In genomic region chr7:13032541-13032940, GRCm38 (mm10) we compare ENCODE assay signal across 21 mouse cellular contexts. TPM values are rescaled to one million over a fixed set of nuclear protein-coding genes. Genes with fewer than 3 reads are reported as not detected.
DNase-seq lines count a peak whose midpoint lies in the region; ATAC-seq lines count a peak whose summit lies in the region.
"Had no signal": no experiment of that assay in that cellular context is flagged by ENCODE, and none has a peak within 500 bp of the region (broad histone marks: within the 10 kb centered on the region; RNA-seq: fewer than 3 reads in every experiment).

No protein-coding gene starts in this region.

- ATAC-seq in liver, embryonic 13.5 days (ENCODE audit: low read depth): no peak
- ATAC-seq in neural tube, embryonic 13.5 days (ENCODE audit: low read depth): no peak
- ATAC-seq: inflammation-experienced regulatory T-cells, adult 6 months; midbrain, embryonic 15.5 days had no signal

- peaks cover 48% of the 10 kb centered on the region for H3K4me1 ChIP-seq in liver, embryonic 13.5 days (replicated peaks)
- peaks cover 39% of the 10 kb centered on the region for H3K4me1 ChIP-seq in embryonic facial prominence, embryonic 10.5 days
- H3K4me1 ChIP-seq in neural tube, embryonic 13.5 days (replicated peaks): peaks cover 45% of the 10 kb centered on the region

- 0 out of 2 replicates have a peak overlapping the region, but pooled peaks have one; percentile 74 for H3K4me2 ChIP-seq in liver, embryonic 13.5 days
- H3K4me2 ChIP-seq in neural tube, embryonic 13.5 days: no peak overlapping the region
- H3K4me2 ChIP-seq: heart, embryonic 15.5 days had no signal

- intact Hi-C loops in heart, postnatal 10 days (cut with DNase I): no loop called here

- H3K27me3 ChIP-seq in liver, embryonic 13.5 days: no peaks in the 10 kb centered on the region
- H3K27me3 ChIP-seq in embryonic facial prominence, embryonic 10.5 days (replicated peaks; ENCODE audit: low read depth, poor library complexity, severe bottlenecking): no peaks in the 10 kb centered on the region
- no peaks in the 10 kb centered on the region for H3K27me3 ChIP-seq in neural tube, embryonic 13.5 days
- H3K27me3 ChIP-seq: heart, embryonic 15.5 days; lung, embryonic 15.5 days; megakaryocyte, embryonic 14.5 days; midbrain, embryonic 15.5 days had no signal

- H3K9me3 ChIP-seq in liver, embryonic 13.5 days (replicated peaks): no peaks in the 10 kb centered on the region
- H3K9me3 ChIP-seq in embryonic facial prominence, embryonic 10.5 days: no peaks in the 10 kb centered on the region
- no peaks in the 10 kb centered on the region for H3K9me3 ChIP-seq in neural tube, embryonic 13.5 days
- H3K9me3 ChIP-seq: G1E; heart, embryonic 15.5 days; lung, embryonic 15.5 days; megakaryocyte, embryonic 14.5 days; midbrain, embryonic 15.5 days had no signal

- peaks cover 77% of the 10 kb centered on the region for H3K36me3 ChIP-seq in liver, embryonic 13.5 days
- H3K36me3 ChIP-seq in embryonic facial prominence, embryonic 10.5 days (replicated peaks): peaks cover 80% of the 10 kb centered on the region
- peaks cover 79% of the 10 kb centered on the region for H3K36me3 ChIP-seq in neural tube, embryonic 13.5 days

- DNase-seq in heart, adult 11 months: peak; percentile 82
- DNase-seq in heart, postnatal 10 days: no peak
- DNase-seq in liver, embryonic 13.5 days: no peak
- no peak for DNase-seq in liver
- DNase-seq in embryonic facial prominence, embryonic 10.5 days (ENCODE audit: low spot score): no peak
- no peak for DNase-seq in ovary, adult 18-20 months (ENCODE audit: low spot score)
- DNase-seq: adrenal gland, adult 2 months; gastrocnemius, postnatal 36 days; heart, postnatal 4 days; kidney, adult 8-10 months; kidney, postnatal 10 days; lung, postnatal 36 days; thymus, postnatal 14 days had no signal

- H3K27ac ChIP-seq in liver, embryonic 13.5 days: no peak overlapping the region
- no peak overlapping the region for H3K27ac ChIP-seq in embryonic facial prominence, embryonic 10.5 days (replicated peaks)
- no peak overlapping the region for H3K27ac ChIP-seq in neural tube, embryonic 13.5 days (replicated peaks)
- H3K27ac ChIP-seq: heart, embryonic 15.5 days; liver, embryonic 14.5 days; lung, embryonic 15.5 days had no signal

- H3K4me3 ChIP-seq in liver, embryonic 13.5 days (replicated peaks): peak overlapping the region; percentile 17; the same call in 1 of the 2 replicates
- peak overlapping the region; percentile 84 for H3K4me3 ChIP-seq in embryonic facial prominence, embryonic 10.5 days
- H3K4me3 ChIP-seq in neural tube, embryonic 13.5 days: no peak overlapping the region
- H3K4me3 ChIP-seq: lung, embryonic 15.5 days; midbrain, embryonic 15.5 days had no signal

- 89% methylated on average over 7 of the region's 7 CpGs for WGBS in liver, embryonic 13.5 days (ENCODE audit: insufficient replicate concordance)
- 93% methylated on average over 7 of the region's 7 CpGs for WGBS in embryonic facial prominence, embryonic 10.5 days
- 93% methylated on average over 7 of the region's 7 CpGs for WGBS in neural tube, embryonic 13.5 days

- peak overlapping the region; percentile 88; the same call in 1 of the 2 replicates for H3K9ac ChIP-seq in liver, embryonic 13.5 days
- H3K9ac ChIP-seq in neural tube, embryonic 13.5 days: 0 out of 2 replicates have a peak overlapping the region, but pooled peaks have one; percentile 90
- H3K9ac ChIP-seq: heart, embryonic 15.5 days; liver, embryonic 14.5 days; lung, embryonic 15.5 days had no signal

RNA-seq across cellular contexts. Expression of gene Chmp2a, which starts 2.1 kb away (rescaled TPM):
- 100 to 1,000 TPM; 137 to 143 TPM for total RNA-seq in heart, postnatal 10 days (2021)
- 127 and 130 TPM in 2 replicates for polyA plus RNA-seq in liver, embryonic 13.5 days (2015; fragmentation: Nextera tagmentation; extraction: Ambion mirVana)
- polyA plus RNA-seq in embryonic facial prominence, embryonic 10.5 days (2016; fragmentation: Nextera tagmentation; extraction: Ambion mirVana): 89.1 and 93.0 TPM in 2 replicates
- 170 and 189 TPM in 2 replicates for polyA plus RNA-seq in neural tube, embryonic 13.5 days (2015; fragmentation: Nextera tagmentation; extraction: Ambion mirVana)

RNA-seq across cellular contexts. Expression of gene Ube2m, which starts 5.5 kb away (rescaled TPM):
- total RNA-seq in heart, postnatal 10 days (2021): 100 to 1,000 TPM; 185 to 188 TPM
- 70.0 and 80.8 TPM in 2 replicates for polyA plus RNA-seq in liver, embryonic 13.5 days (2015; fragmentation: Nextera tagmentation; extraction: Ambion mirVana)
- 157 and 159 TPM in 2 replicates for polyA plus RNA-seq in embryonic facial prominence, embryonic 10.5 days (2016; fragmentation: Nextera tagmentation; extraction: Ambion mirVana)
- polyA plus RNA-seq in neural tube, embryonic 13.5 days (2015; fragmentation: Nextera tagmentation; extraction: Ambion mirVana): 149 and 152 TPM in 2 replicates

RNA-seq across cellular contexts. Expression of gene Mzf1, which starts 22.0 kb away (rescaled TPM):
- under 1 TPM; 0.72 to 0.92 TPM for total RNA-seq in heart, postnatal 10 days (2021)
- 0.45 and 0.52 TPM in 2 replicates for polyA plus RNA-seq in liver, embryonic 13.5 days (2015; fragmentation: Nextera tagmentation; extraction: Ambion mirVana)
- polyA plus RNA-seq in embryonic facial prominence, embryonic 10.5 days (2016; fragmentation: Nextera tagmentation; extraction: Ambion mirVana): 2.4 and 2.8 TPM in 2 replicates
- 5.6 and 6.0 TPM in 2 replicates for polyA plus RNA-seq in neural tube, embryonic 13.5 days (2015; fragmentation: Nextera tagmentation; extraction: Ambion mirVana)

RNA-seq across cellular contexts. Expression of gene Zbtb45, which starts 22.7 kb away (rescaled TPM):
- 10 to 100 TPM in 1 of 2 experiments, 1 to 10 TPM in 1; 9.7 to 11.8 TPM for total RNA-seq in heart, postnatal 10 days (2021)
- polyA plus RNA-seq in liver, embryonic 13.5 days (2015; fragmentation: Nextera tagmentation; extraction: Ambion mirVana): 14.4 and 17.3 TPM in 2 replicates
- polyA plus RNA-seq in embryonic facial prominence, embryonic 10.5 days (2016; fragmentation: Nextera tagmentation; extraction: Ambion mirVana): 27.2 and 28.4 TPM in 2 replicates
- polyA plus RNA-seq in neural tube, embryonic 13.5 days (2015; fragmentation: Nextera tagmentation; extraction: Ambion mirVana): 36.2 and 37.8 TPM in 2 replicates

RNA-seq across cellular contexts. Expression of gene Trim28, which starts 33.6 kb away (rescaled TPM):
- total RNA-seq in heart, postnatal 10 days (2021): 100 to 1,000 TPM; 148 to 165 TPM
- polyA plus RNA-seq in liver, embryonic 13.5 days (2015; fragmentation: Nextera tagmentation; extraction: Ambion mirVana): 92.3 and 102 TPM in 2 replicates
- polyA plus RNA-seq in embryonic facial prominence, embryonic 10.5 days (2016; fragmentation: Nextera tagmentation; extraction: Ambion mirVana): 452 and 468 TPM in 2 replicates
- 223 and 229 TPM in 2 replicates for polyA plus RNA-seq in neural tube, embryonic 13.5 days (2015; fragmentation: Nextera tagmentation; extraction: Ambion mirVana)
